Mouse (Mus musculus): Measurements from ENCODE around the gene Apobec4. TPM values are rescaled to one million over a fixed set of nuclear protein-coding genes. Genes with fewer than 3 reads are reported as not detected.

Apobec4 gene
- polyA plus RNA-seq, 1 experiment from 2014 or later: not detected

- Histone ChIP-seq H3K9ac (ENCODE audit: low read depth, low read length) (no peak overlapping the region), H3K4me2 (ENCODE audit: low read length) (no peak overlapping the region), H3K27me3 (ENCODE audit: insufficient read depth, low read length) (no peaks in the 10 kb centered on the region), H3K4me1 (replicated peaks; ENCODE audit: insufficient read depth, low read length) (0 out of 2 replicates have a peak, but pooled peaks cover 6% of the 10 kb centered on the region), H3K4me3 (replicated peaks; ENCODE audit: low read depth, low read length) (no peak overlapping the region), H3K9me3 (replicated peaks; ENCODE audit: low read length) (no peaks in the 10 kb centered on the region), H3K36me3 (ENCODE audit: insufficient read depth, low read length) (no peaks in the 10 kb centered on the region), H3K27ac (no peak overlapping the region)
- TF ChIP-seq CTCF (IDR thresholded peaks at IDR 0.05; ENCODE audit: low read depth): no peak
- 81% methylated on average over 8 of the region's 8 CpGs for WGBS
- DNase-seq (ENCODE audit: low spot score) (no peak), ATAC-seq (replicated peaks; ENCODE audit: low FRiP score, low read depth) (no peak)
Measured at GRCm38 (mm10) chr1:152796683-152797263, 46.4 kb downstream of the Apobec4 start.

- Histone ChIP-seq H3K9me3 (replicated peaks; ENCODE audit: low read length) (no peaks in the 10 kb centered on the region), H3K4me3 (replicated peaks; ENCODE audit: low read depth, low read length) (no peak overlapping the region), H3K27me3 (ENCODE audit: insufficient read depth, low read length) (no peaks in the 10 kb centered on the region), H3K9ac (ENCODE audit: low read depth, low read length) (no peak overlapping the region), H3K4me1 (replicated peaks; ENCODE audit: insufficient read depth, low read length) (0 out of 2 replicates have a peak, but pooled peaks cover 6% of the 10 kb centered on the region), H3K36me3 (ENCODE audit: insufficient read depth, low read length) (no peaks in the 10 kb centered on the region), H3K4me2 (ENCODE audit: low read length) (no peak overlapping the region), H3K27ac (no peak overlapping the region; the same call in 1 of the 2 replicates)
- ATAC-seq (replicated peaks; ENCODE audit: low FRiP score, low read depth) (no peak), DNase-seq (ENCODE audit: low spot score) (peak; percentile 53)
- 73% methylated on average over 9 of the region's 9 CpGs for WGBS
- TF ChIP-seq CTCF (IDR thresholded peaks at IDR 0.05; ENCODE audit: low read depth): no peak
Measured at GRCm38 (mm10) chr1:152798125-152798524, 47.8 kb downstream of the Apobec4 start.

- peak; percentile 89 for DNase-seq (ENCODE audit: low spot score)
- no peak within 1 kb of the TSS for H3K4me2 ChIP-seq (ENCODE audit: low read length)
Measured at GRCm38 (mm10) chr1:152799897-152800296, 49.5 kb downstream of the Apobec4 start, which contains the start of gene Ncf2. Gene Ncf2, plus strand, starts transcription at chr1:152800194.

GRCm38 (mm10) chr1:152800633-152801176 lies 50.4 kb downstream of the Apobec4 start:
- TF ChIP-seq CTCF (IDR thresholded peaks at IDR 0.05; ENCODE audit: low read depth): no peak
- H3K4me2 ChIP-seq (ENCODE audit: low read length): no peak overlapping the region
- DNase-seq (ENCODE audit: low spot score): no peak
- 69% methylated on average over 13 of the region's 13 CpGs for WGBS
- H3K4me1 ChIP-seq (replicated peaks; ENCODE audit: insufficient read depth, low read length): 0 out of 2 replicates have a peak, but pooled peaks cover 6% of the 10 kb centered on the region
- H3K4me3 ChIP-seq (replicated peaks; ENCODE audit: low read depth, low read length): no peak overlapping the region
- no peaks in the 10 kb centered on the region for H3K9me3 ChIP-seq (replicated peaks; ENCODE audit: low read length)
- H3K36me3 ChIP-seq (ENCODE audit: insufficient read depth, low read length): no peaks in the 10 kb centered on the region
- no peak overlapping the region for H3K9ac ChIP-seq (ENCODE audit: low read depth, low read length)
- peak overlapping the region; percentile 11; the same call in 1 of the 2 replicates for H3K27ac ChIP-seq
- no peaks in the 10 kb centered on the region for H3K27me3 ChIP-seq (ENCODE audit: insufficient read depth, low read length)
- no peak for ATAC-seq (replicated peaks; ENCODE audit: low FRiP score, low read depth)

More at GRCm38 (mm10) chr1:152799897-152800296, 49.5 kb downstream of the Apobec4 start, which contains the start of gene Ncf2:
- Histone ChIP-seq H3K9ac (ENCODE audit: low read depth, low read length) (no peak within 1 kb of the TSS), H3K4me3 (replicated peaks; ENCODE audit: low read depth, low read length) (no peak within 1 kb of the TSS), H3K9me3 (replicated peaks; ENCODE audit: low read length) (no peaks in the 10 kb centered on the region), H3K36me3 (ENCODE audit: insufficient read depth, low read length) (no peaks in the 10 kb centered on the region), H3K4me1 (replicated peaks; ENCODE audit: insufficient read depth, low read length) (0 out of 2 replicates have a peak, but pooled peaks cover 6% of the 10 kb centered on the region), H3K27ac (peak within 1 kb of the TSS; percentile 11; the same call in 1 of the 2 replicates), H3K27me3 (ENCODE audit: insufficient read depth, low read length) (no peaks in the 10 kb centered on the region)
- 15% methylated on average over 2 of the region's 2 CpGs for WGBS
- ATAC-seq (replicated peaks; ENCODE audit: low FRiP score, low read depth): peak; percentile 87; the same call in 1 of the 2 replicates
- 0 out of 2 replicates have a peak, but pooled peaks have one; percentile 13 for TF ChIP-seq CTCF (IDR thresholded peaks at IDR 0.05; ENCODE audit: low read depth)

- 0 out of 2 replicates have a peak, but pooled peaks cover 6% of the 10 kb centered on the region for H3K4me1 ChIP-seq (replicated peaks; ENCODE audit: insufficient read depth, low read length)
- TF ChIP-seq CTCF (IDR thresholded peaks at IDR 0.05; ENCODE audit: low read depth): no peak
Measured at GRCm38 (mm10) chr1:152804907-152805306, 54.6 kb downstream of the Apobec4 start.

More at GRCm38 (mm10) chr1:152804907-152805306, 54.6 kb downstream of the Apobec4 start:
- DNase-seq (ENCODE audit: low spot score) (no peak), ATAC-seq (replicated peaks; ENCODE audit: low FRiP score, low read depth) (no peak)
- Histone ChIP-seq H3K4me2 (ENCODE audit: low read length) (no peak overlapping the region), H3K4me3 (replicated peaks; ENCODE audit: low read depth, low read length) (no peak overlapping the region), H3K9me3 (replicated peaks; ENCODE audit: low read length) (no peaks in the 10 kb centered on the region), H3K27me3 (ENCODE audit: insufficient read depth, low read length) (no peaks in the 10 kb centered on the region), H3K36me3 (ENCODE audit: insufficient read depth, low read length) (no peaks in the 10 kb centered on the region), H3K9ac (ENCODE audit: low read depth, low read length) (no peak overlapping the region), H3K27ac (no peak overlapping the region)
- 82% methylated on average over 6 of the region's 6 CpGs for WGBS

Other genes starting within 250 kb of the Apobec4 start
- gene Rgl1, start 15.8 kb downstream of the Apobec4 start, polyA plus RNA-seq (2015; fragmentation: Nextera tagmentation; extraction: Ambion mirVana): 59.4 and 60.9 TPM in 2 replicates
- gene Arpc5, start 16.0 kb downstream of the Apobec4 start, polyA plus RNA-seq (2015; fragmentation: Nextera tagmentation; extraction: Ambion mirVana): 294 and 307 TPM in 2 replicates
- gene Ncf2, start 49.6 kb downstream of the Apobec4 start, polyA plus RNA-seq (2015; fragmentation: Nextera tagmentation; extraction: Ambion mirVana): 7.3 and 8.3 TPM in 2 replicates
- gene Smg7, start 152.1 kb downstream of the Apobec4 start, polyA plus RNA-seq (2015; fragmentation: Nextera tagmentation; extraction: Ambion mirVana): 23.0 and 23.1 TPM in 2 replicates
- gene Nmnat2, start 204.4 kb downstream of the Apobec4 start, polyA plus RNA-seq (2015; fragmentation: Nextera tagmentation; extraction: Ambion mirVana): 0.58 and 0.84 TPM in 2 replicates

Data from kidney, postnatal 0 days (tissue).